Mouse (Mus musculus) C2C12 (cell line): ENCODE measurements around the gene Clk3.

Source experiments
- CTCF ChIP-seq: IDR thresholded peaks from one replicate; pipeline ENCODE4 v1.5.1; 2011; ENCODE audit not compliant: control insufficient read depth, insufficient read depth, insufficient read length
- MYOG ChIP-seq: IDR thresholded peaks from one replicate; pipeline ENCODE4 v1.6.1; 2011; ENCODE audit not compliant: control insufficient read depth, insufficient read length; ENCODE audit errors: extremely low read depth

- TF ChIP-seq CTCF = no peak
- TF ChIP-seq MYOG = no peak
These were observed 771 bp upstream of the Clk3 start for GRCm38 (mm10) chr9:57766431-57766830.
